Mouse (Mus musculus): Measurements from ENCODE around the gene Scamp4. TPM values are rescaled to one million over a fixed set of nuclear protein-coding genes. Genes with fewer than 3 reads are reported as not detected.
A peak's percentile ranks its signal among the peaks of the same experiment; 100 is the strongest.
"Not testable (repeated sequence)": the region's sequence is repeated elsewhere in the genome, so short reads cannot be mapped to it uniquely, and the experiment has no call there.

Gene Scamp4
- total and polyA plus RNA-seq, 2 experiments from 2014 or later, result 43.2 to 69.1 TPM

DNA sequence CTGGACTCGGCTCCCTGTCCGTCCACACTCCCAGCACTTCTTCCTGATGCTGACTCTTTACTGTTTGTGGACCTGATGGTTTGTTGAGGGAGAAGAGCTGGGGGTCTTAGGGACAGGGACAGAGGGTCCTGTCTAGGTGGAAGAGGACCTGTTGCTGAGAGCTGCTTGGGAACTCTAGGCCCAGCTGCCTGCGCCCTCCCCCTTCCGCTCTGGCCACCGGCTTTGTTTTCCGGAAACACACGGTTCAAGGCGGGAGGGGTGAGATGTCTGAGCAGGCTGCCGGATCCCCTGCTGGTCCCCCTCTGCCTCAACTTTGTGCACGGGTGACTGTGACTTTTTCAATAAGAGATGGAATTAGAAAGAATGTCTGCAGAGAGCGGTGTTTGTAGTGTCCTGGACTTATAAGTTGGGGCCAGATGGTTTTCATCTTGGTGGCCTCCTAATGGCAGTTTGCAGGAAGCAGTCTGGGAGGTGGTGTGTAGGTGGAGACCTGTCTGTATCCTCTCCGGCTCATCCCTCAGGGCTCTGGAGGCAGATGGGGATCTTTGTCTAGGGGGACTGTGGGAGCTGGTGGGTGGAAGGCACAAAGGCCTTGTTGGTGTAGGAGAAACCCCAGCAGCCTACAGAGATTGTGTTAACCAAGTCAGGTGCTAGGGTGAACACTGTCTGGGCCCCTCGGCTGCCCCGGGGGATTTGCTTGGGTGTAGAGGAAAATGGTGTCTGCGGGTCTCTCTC lies 21.0 kb downstream of the Scamp4 start:
- ATAC-seq, result no peak
- peak; percentile 49 for DNase-seq (ENCODE audit: low spot score)
- no peaks in the 10 kb centered on the region for H3K27me3 ChIP-seq (ENCODE audit: insufficient read depth, low read length)
- TF ChIP-seq CTCF (IDR thresholded peaks at IDR 0.05; ENCODE audit: low read depth), result no peak
- H3K4me3 ChIP-seq (ENCODE audit: low read length), result peak overlapping the region; percentile 85
- peak overlapping the region; percentile 98 for H3K4me2 ChIP-seq (ENCODE audit: low read depth, low read length)
- peaks cover 16% of the 10 kb centered on the region for H3K4me1 ChIP-seq (ENCODE audit: insufficient read depth, low read length)
- 14% methylated on average over 15 of the region's 15 CpGs for WGBS
- H3K27ac ChIP-seq, result peak overlapping the region; percentile 91
- no peaks in the 10 kb centered on the region for H3K9me3 ChIP-seq (ENCODE audit: low read length)
- no peaks in the 10 kb centered on the region for H3K36me3 ChIP-seq (ENCODE audit: insufficient read depth, low read length)
- peak overlapping the region; percentile 95 for H3K9ac ChIP-seq (replicated peaks; ENCODE audit: low read length)

DNA sequence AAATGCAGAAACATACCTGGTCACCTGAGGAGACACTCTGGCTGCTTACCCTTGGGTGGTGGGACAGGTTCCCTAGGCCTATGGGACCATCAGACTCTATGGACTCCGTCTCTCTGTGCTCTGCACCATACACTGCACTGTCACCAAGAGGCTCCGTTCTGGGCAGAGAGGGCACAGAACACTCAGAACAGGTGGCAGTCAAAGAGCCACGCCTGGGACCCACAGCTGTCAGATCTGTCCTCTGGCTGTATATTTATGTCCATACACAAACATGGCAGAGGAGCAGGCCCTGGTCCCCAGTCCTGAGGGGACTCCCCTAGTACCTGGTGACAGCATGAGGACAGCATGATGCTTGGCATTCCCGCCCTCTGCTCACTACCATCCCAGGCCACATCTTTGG lies 23.1 kb downstream of the Scamp4 start:
- Histone ChIP-seq H3K27ac (no peak overlapping the region), H3K4me1 (ENCODE audit: insufficient read depth, low read length) (peaks cover 16% of the 10 kb centered on the region), H3K27me3 (ENCODE audit: insufficient read depth, low read length) (no peaks in the 10 kb centered on the region), H3K9me3 (ENCODE audit: low read length) (no peaks in the 10 kb centered on the region), H3K4me3 (ENCODE audit: low read length) (no peak overlapping the region), H3K4me2 (ENCODE audit: low read depth, low read length) (no peak overlapping the region), H3K36me3 (ENCODE audit: insufficient read depth, low read length) (no peaks in the 10 kb centered on the region), H3K9ac (replicated peaks; ENCODE audit: low read length) (no peak overlapping the region)
- DNase-seq (ENCODE audit: low spot score) (no peak), ATAC-seq (no peak)
- 91% methylated on average over 4 of the region's 4 CpGs for WGBS
- TF ChIP-seq CTCF (IDR thresholded peaks at IDR 0.05; ENCODE audit: low read depth), result no peak

DNA sequence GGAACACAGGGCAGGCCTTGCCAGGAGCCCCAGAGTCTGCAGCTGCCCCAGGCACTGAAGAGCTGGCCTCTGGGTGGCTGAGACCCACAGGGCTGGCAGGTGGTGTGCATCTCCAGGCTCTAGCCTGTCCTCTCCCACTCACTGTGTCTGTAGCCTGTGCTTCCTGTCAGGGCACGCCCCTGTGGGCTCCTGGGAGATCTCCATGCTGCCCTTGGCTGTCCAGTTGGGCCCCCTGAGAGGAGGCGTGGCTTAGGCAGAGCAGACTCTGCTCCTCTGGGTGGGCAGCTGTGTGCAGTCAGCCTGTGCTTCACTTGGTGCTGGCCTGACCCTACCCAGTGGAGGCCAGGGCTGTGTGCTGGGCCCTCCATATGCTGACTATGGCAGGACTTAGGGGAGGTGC lies 25.0 kb downstream of the Scamp4 start:
- Histone ChIP-seq H3K36me3 (ENCODE audit: insufficient read depth, low read length) (no peaks in the 10 kb centered on the region), H3K4me2 (ENCODE audit: low read depth, low read length) (no peak overlapping the region), H3K27me3 (ENCODE audit: insufficient read depth, low read length) (no peaks in the 10 kb centered on the region), H3K9me3 (ENCODE audit: low read length) (no peaks in the 10 kb centered on the region), H3K9ac (replicated peaks; ENCODE audit: low read length) (no peak overlapping the region), H3K4me1 (ENCODE audit: insufficient read depth, low read length) (peaks cover 12% of the 10 kb centered on the region), H3K4me3 (ENCODE audit: low read length) (no peak overlapping the region), H3K27ac (no peak overlapping the region)
- TF ChIP-seq CTCF (IDR thresholded peaks at IDR 0.05; ENCODE audit: low read depth), result no peak
- ATAC-seq, result no peak
- no peak for DNase-seq (ENCODE audit: low spot score)
- WGBS, result 54% methylated on average over 2 of the region's 2 CpGs

DNA sequence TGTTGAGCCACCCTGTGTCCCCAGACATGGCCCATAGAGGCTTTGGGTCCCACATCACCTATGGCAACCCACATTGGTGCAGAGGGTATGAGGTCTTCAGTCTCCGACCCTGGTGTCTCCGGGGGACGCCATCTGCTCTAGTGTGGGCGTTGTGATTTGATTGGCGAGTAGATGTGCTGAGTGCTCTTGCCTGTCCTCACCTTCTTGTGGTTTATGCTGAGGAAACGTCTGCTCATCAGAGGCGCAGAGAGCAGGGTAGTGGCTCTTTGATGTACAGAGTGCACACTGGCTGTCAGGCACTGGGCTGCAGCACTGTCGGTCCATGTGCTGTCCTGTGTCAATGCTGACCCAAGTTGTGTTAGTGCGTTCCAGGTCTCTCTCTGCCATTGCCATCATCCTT lies 26.3 kb downstream of the Scamp4 start:
- Histone ChIP-seq H3K27me3 (ENCODE audit: insufficient read depth, low read length) (no peaks in the 10 kb centered on the region), H3K27ac (0 out of 2 replicates have a peak overlapping the region, but pooled peaks have one; percentile 2), H3K9ac (replicated peaks; ENCODE audit: low read length) (no peak overlapping the region; the same call in 1 of the 2 replicates), H3K4me2 (ENCODE audit: low read depth, low read length) (no peak overlapping the region), H3K4me3 (ENCODE audit: low read length) (no peak overlapping the region), H3K36me3 (ENCODE audit: insufficient read depth, low read length) (0 out of 2 replicates have a peak, but pooled peaks cover under 1% of the 10 kb centered on the region), H3K9me3 (ENCODE audit: low read length) (no peaks in the 10 kb centered on the region), H3K4me1 (ENCODE audit: insufficient read depth, low read length) (peaks cover 4% of the 10 kb centered on the region)
- TF ChIP-seq CTCF (IDR thresholded peaks at IDR 0.05; ENCODE audit: low read depth), result no peak
- WGBS, result 84% methylated on average over 9 of the region's 9 CpGs
- no peak for ATAC-seq
- no peak for DNase-seq (ENCODE audit: low spot score)

DNA sequence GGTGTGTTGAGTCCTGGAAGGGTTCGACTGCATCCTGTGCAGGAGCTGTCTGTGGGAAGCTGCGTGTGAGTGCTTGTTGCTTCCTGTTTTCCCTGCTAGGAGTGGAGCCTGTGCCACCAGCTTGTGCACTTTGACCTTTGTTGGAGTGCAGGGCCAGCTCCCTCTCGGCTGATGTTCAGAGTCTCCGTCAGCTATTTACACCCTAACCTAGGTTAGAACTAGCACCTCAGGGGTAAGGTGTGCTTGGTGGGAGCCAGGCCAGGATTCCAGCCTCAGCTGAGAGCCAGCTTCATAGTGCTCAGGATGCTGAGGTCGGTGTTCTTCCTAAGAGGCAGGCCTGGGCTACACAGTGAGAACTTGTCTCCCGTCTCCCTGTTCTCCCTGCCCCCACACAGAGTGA lies 32.7 kb downstream of the Scamp4 start:
- Histone ChIP-seq H3K4me1 (ENCODE audit: insufficient read depth, low read length) (no peaks in the 10 kb centered on the region), H3K36me3 (ENCODE audit: insufficient read depth, low read length) (peaks cover 49% of the 10 kb centered on the region), H3K9me3 (ENCODE audit: low read length) (no peaks in the 10 kb centered on the region), H3K4me3 (ENCODE audit: low read length) (no peak overlapping the region), H3K9ac (replicated peaks; ENCODE audit: low read length) (no peak overlapping the region), H3K4me2 (ENCODE audit: low read depth, low read length) (no peak overlapping the region), H3K27ac (no peak overlapping the region), H3K27me3 (ENCODE audit: insufficient read depth, low read length) (no peaks in the 10 kb centered on the region)
- DNase-seq (ENCODE audit: low spot score) (no peak), ATAC-seq (no peak)
- 84% methylated on average over 6 of the region's 6 CpGs for WGBS
- no peak for TF ChIP-seq CTCF (IDR thresholded peaks at IDR 0.05; ENCODE audit: low read depth)

DNA sequence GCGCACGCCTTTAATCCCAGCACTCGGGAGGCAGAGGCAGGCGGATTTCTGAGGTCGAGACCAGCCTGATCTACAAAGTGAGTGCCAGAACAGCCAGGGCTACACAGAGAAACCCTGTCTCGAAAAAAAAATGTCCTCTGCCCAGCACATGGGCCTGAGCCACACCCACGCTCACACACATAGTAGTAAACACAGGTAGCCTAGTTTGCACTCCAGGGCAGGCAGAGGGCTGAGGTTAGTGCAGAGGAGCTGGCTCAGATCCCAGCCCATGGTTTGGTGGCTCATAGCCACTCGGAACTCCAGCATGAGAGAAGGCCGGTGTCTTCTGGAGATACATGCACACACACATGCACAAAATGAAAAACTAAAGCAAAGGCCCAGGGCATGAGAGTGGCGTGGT lies 44.3 kb downstream of the Scamp4 start:
- DNase-seq (ENCODE audit: low spot score) (no peak), ATAC-seq (no peak)
- Histone ChIP-seq H3K27ac (no peak overlapping the region), H3K9ac (replicated peaks; ENCODE audit: low read length) (no peak overlapping the region), H3K4me1 (ENCODE audit: insufficient read depth, low read length) (no peaks in the 10 kb centered on the region), H3K36me3 (ENCODE audit: insufficient read depth, low read length) (peaks cover 37% of the 10 kb centered on the region), H3K4me2 (ENCODE audit: low read depth, low read length) (no peak overlapping the region), H3K27me3 (ENCODE audit: insufficient read depth, low read length) (no peaks in the 10 kb centered on the region), H3K9me3 (ENCODE audit: low read length) (no peaks in the 10 kb centered on the region), H3K4me3 (ENCODE audit: low read length) (no peak overlapping the region)
- WGBS, result 93% methylated on average over 10 of the region's 10 CpGs
- TF ChIP-seq CTCF (IDR thresholded peaks at IDR 0.05; ENCODE audit: low read depth), result no peak

DNA sequence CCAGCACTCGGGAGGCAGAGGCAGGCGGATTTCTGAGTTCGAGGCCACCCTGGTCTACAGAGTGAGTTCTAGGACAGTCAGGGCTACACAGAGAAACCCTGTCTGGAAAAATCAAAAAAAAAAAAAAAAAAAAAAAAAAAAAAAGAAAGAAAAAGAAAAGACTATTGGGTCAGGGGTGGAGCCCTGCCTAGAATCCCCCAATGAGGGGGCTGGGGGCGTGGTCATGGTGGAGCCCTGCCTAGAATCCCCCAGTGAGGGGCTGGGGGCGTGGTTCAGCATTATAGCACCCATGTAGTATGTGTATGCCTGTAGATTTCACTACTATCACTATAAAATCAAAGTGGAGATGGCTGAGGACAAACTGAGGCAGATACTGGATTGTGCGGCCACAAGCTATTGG lies 47.2 kb downstream of the Scamp4 start:
- not testable (repeated sequence) for H3K9ac ChIP-seq (replicated peaks; ENCODE audit: low read length); H3K4me1 ChIP-seq (ENCODE audit: insufficient read depth, low read length); H3K27ac ChIP-seq; H3K9me3 ChIP-seq (ENCODE audit: low read length); H3K27me3 ChIP-seq (ENCODE audit: insufficient read depth, low read length); ATAC-seq; DNase-seq (ENCODE audit: low spot score); H3K4me2 ChIP-seq (ENCODE audit: low read depth, low read length); H3K4me3 ChIP-seq (ENCODE audit: low read length)
- H3K36me3 ChIP-seq (ENCODE audit: insufficient read depth, low read length), result peaks cover 20% of the 10 kb centered on the region
- 89% methylated on average over 6 of the region's 6 CpGs for WGBS

Data from hindbrain, postnatal 0 days (tissue).